Mouse (Mus musculus) megakaryocyte-erythroid progenitor cell, adult 5 weeks (primary cell): ENCODE data around the gene Mfng. TPM values are rescaled to one million over a fixed set of nuclear protein-coding genes. Genes with fewer than 3 reads are reported as not detected.

Experiments used
- polyA plus RNA-seq: library from polyadenylated mRNA; stranded (reverse); fragments of >175 nt; gene quantifications from 2 replicates; pipeline ENCODE4 v1.2.3, GENCODE M21; 2012

The Mfng gene
- 63.8 and 73.5 TPM in 2 replicates for polyA plus RNA-seq

DNA sequence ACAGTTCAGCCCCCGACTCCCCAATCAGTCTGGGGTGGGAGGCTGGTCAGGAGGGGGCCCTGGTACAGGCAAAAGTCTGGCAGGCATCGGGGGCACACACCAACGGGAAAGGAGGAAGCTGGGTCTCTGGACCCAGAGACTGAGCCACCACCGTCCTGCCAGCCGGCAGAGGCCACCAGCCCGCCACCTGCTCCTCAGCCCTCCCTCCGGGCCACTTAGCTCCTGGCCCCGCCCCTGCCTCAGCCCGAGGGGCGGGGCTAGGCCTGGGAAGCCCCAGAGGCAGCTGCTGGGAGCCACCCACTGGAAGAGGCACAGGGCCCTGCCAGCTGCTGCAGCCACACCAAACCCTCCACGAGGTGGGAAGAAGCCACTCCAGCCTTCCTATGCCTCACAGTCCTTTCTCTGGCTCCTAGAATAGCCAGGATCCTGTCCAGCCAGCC lies at the start of gene Mfng:
Gene Mfng (minus strand): TSS at position 186 of the 440 bp plus-strand sequence.

GRCm38 (mm10) chr15:78802776-78803391 lies 29.6 kb upstream of the Mfng start, which contains the start of gene Card10:
Gene Card10, minus strand, starts transcription at chr15:78803042.

GRCm38 (mm10) chr15:78718290-78719250 lies 54.7 kb downstream of the Mfng start, which contains the start of gene Elfn2:
Gene Elfn2, minus strand, starts transcription at chr15:78718771.

Other genes with a start within 250 kb of the Mfng start
- gene C1qtnf6, start 242.1 kb downstream of the Mfng start, polyA plus RNA-seq = 6.7 and 8.0 TPM in 2 replicates
- not detected in 2 replicates for gene Sstr3, start 228.8 kb downstream of the Mfng start, polyA plus RNA-seq
- 508 and 626 TPM in 2 replicates for gene Rac2, start 200.7 kb downstream of the Mfng start, polyA plus RNA-seq
- 45.0 and 49.8 TPM in 2 replicates for gene Cyth4, start 176.4 kb downstream of the Mfng start, polyA plus RNA-seq
- 0.25 and 0.34 TPM in 2 replicates for gene Elfn2, start 54.7 kb downstream of the Mfng start, polyA plus RNA-seq
- gene Card10, start 29.6 kb upstream of the Mfng start, polyA plus RNA-seq = 3.6 and 4.3 TPM in 2 replicates
- gene Cdc42ep1, start 69.1 kb upstream of the Mfng start, polyA plus RNA-seq = 0.15 and 0.17 TPM in 2 replicates
- gene Lgals2, start 82.1 kb upstream of the Mfng start, polyA plus RNA-seq = 0.30 TPM in 1 of 2 replicates, not detected in the other
- 219 and 234 TPM in 2 replicates for gene Gga1, start 103.7 kb upstream of the Mfng start, polyA plus RNA-seq
- gene Gm49510, start 126.2 kb upstream of the Mfng start, polyA plus RNA-seq = 5.5 and 6.5 TPM in 2 replicates
- gene Sh3bp1, start 126.3 kb upstream of the Mfng start, polyA plus RNA-seq = 748 and 820 TPM in 2 replicates
- 16.3 and 17.7 TPM in 2 replicates for gene Pdxp, start 140.4 kb upstream of the Mfng start, polyA plus RNA-seq
- gene Lgals1, start 153.2 kb upstream of the Mfng start, polyA plus RNA-seq = 593 and 813 TPM in 2 replicates
- 19.1 and 19.8 TPM in 2 replicates for gene Nol12, start 161.5 kb upstream of the Mfng start, polyA plus RNA-seq
- gene Triobp, start 174.2 kb upstream of the Mfng start, polyA plus RNA-seq = 103 and 106 TPM in 2 replicates